7 mouse cellular contexts compared by ENCODE assay signal in genomic region chr17:47594969-47595247, GRCm38 (mm10). TPM values are rescaled to one million over a fixed set of nuclear protein-coding genes. Genes with fewer than 3 reads are reported as not detected.
DNase-seq lines count a peak whose midpoint lies in the region; ATAC-seq and TF ChIP-seq lines count a peak whose summit lies in the region.

No protein-coding gene starts in this region.

- no peak for TF ChIP-seq CTCF in lung, adult 2 months (IDR thresholded peaks at IDR 0.05; ENCODE audit: insufficient read depth, low read length)

- DNase-seq in lung, adult 2 months = no peak
- DNase-seq in lung, postnatal 4 days = no peak
- DNase-seq in layer of hippocampus, adult 9-11 months = no peak

- peaks cover 38% of the 10 kb centered on the region for H3K4me1 ChIP-seq in lung, adult 2 months (ENCODE audit: control insufficient read depth, insufficient read depth, low read length)
- peaks cover 41% of the 10 kb centered on the region for H3K4me1 ChIP-seq in embryonic facial prominence, embryonic 13.5 days
- peaks cover 34% of the 10 kb centered on the region for H3K4me1 ChIP-seq in intestine, embryonic 16.5 days (ENCODE audit: control insufficient read depth, insufficient read depth, low read length)
- H3K4me1 ChIP-seq in neural tube, embryonic 14.5 days (ENCODE audit: control insufficient read depth, insufficient read depth, low read length) = peaks cover 18% of the 10 kb centered on the region

- no peaks in the 10 kb centered on the region for H3K27me3 ChIP-seq in embryonic facial prominence, embryonic 13.5 days
- H3K27me3 ChIP-seq in intestine, embryonic 16.5 days (replicated peaks; ENCODE audit: control insufficient read depth, insufficient read depth, low read length) = no peaks in the 10 kb centered on the region
- no peaks in the 10 kb centered on the region for H3K27me3 ChIP-seq in neural tube, embryonic 14.5 days (ENCODE audit: control insufficient read depth, insufficient read depth, low read length)

- peak overlapping the region; percentile 82 for H3K4me2 ChIP-seq in embryonic facial prominence, embryonic 13.5 days
- peak overlapping the region; percentile 71 for H3K4me2 ChIP-seq in intestine, embryonic 16.5 days (ENCODE audit: low read depth, low read length)
- H3K4me2 ChIP-seq in neural tube, embryonic 14.5 days (ENCODE audit: low read depth, low read length) = peak overlapping the region; percentile 75

- H3K9ac ChIP-seq in embryonic facial prominence, embryonic 13.5 days = peak overlapping the region; percentile 95
- H3K9ac ChIP-seq in intestine, embryonic 16.5 days (ENCODE audit: low read depth, low read length) = peak overlapping the region; percentile 81
- H3K9ac ChIP-seq in neural tube, embryonic 14.5 days (replicated peaks; ENCODE audit: low read depth, low read length) = peak overlapping the region; percentile 67; the same call in 1 of the 2 replicates

- H3K27ac ChIP-seq in embryonic facial prominence, embryonic 13.5 days = peak overlapping the region; percentile 99
- peak overlapping the region; percentile 99 for H3K27ac ChIP-seq in intestine, embryonic 16.5 days (ENCODE audit: low read length)
- peak overlapping the region; percentile 72 for H3K27ac ChIP-seq in neural tube, embryonic 14.5 days (ENCODE audit: low read depth, low read length)

- no peak for TF ChIP-seq POLR2A in lung, adult 2 months (IDR thresholded peaks at IDR 0.05; ENCODE audit: borderline replicate concordance, extremely low read depth, low read depth, low read length)

- no peak for ATAC-seq in embryonic facial prominence, embryonic 13.5 days (ENCODE audit: insufficient number of reproducible peaks, insufficient read depth, low FRiP score, low TSS enrichment, low read depth)
- no peak for ATAC-seq in intestine, embryonic 16.5 days
- ATAC-seq in neural tube, embryonic 14.5 days (ENCODE audit: low read depth) = no peak
- ATAC-seq in megakaryocyte-erythroid progenitor cell, adult 5-6 weeks (replicated peaks; ENCODE audit: low FRiP score, low TSS enrichment, poor library complexity, severe bottlenecking) = no peak

- H3K36me3 ChIP-seq in embryonic facial prominence, embryonic 13.5 days = peaks cover 35% of the 10 kb centered on the region
- H3K36me3 ChIP-seq in intestine, embryonic 16.5 days (ENCODE audit: control insufficient read depth, insufficient read depth, low read length) = peaks cover 16% of the 10 kb centered on the region; the same call in 1 of the 2 replicates
- no peaks in the 10 kb centered on the region for H3K36me3 ChIP-seq in neural tube, embryonic 14.5 days (ENCODE audit: control insufficient read depth, insufficient read depth, low read length)

- WGBS in lung, adult 2 months = 4% methylated on average over 9 of the region's 9 CpGs
- 0% methylated on average over 9 of the region's 9 CpGs for WGBS in embryonic facial prominence, embryonic 13.5 days
- 1% methylated on average over 8 of the region's 9 CpGs for WGBS in intestine, embryonic 16.5 days
- 1% methylated on average over 4 of the region's 9 CpGs for WGBS in neural tube, embryonic 14.5 days

- H3K4me3 ChIP-seq in lung, adult 2 months (replicated peaks; ENCODE audit: extremely low read depth, low read depth, low read length) = peak overlapping the region; percentile 34
- H3K4me3 ChIP-seq in embryonic facial prominence, embryonic 13.5 days = peak overlapping the region; percentile 92
- peak overlapping the region; percentile 95 for H3K4me3 ChIP-seq in intestine, embryonic 16.5 days (ENCODE audit: low read length)
- H3K4me3 ChIP-seq in neural tube, embryonic 14.5 days (ENCODE audit: low read depth, low read length) = peak overlapping the region; percentile 68

- H3K9me3 ChIP-seq in embryonic facial prominence, embryonic 13.5 days = no peaks in the 10 kb centered on the region
- H3K9me3 ChIP-seq in intestine, embryonic 16.5 days (ENCODE audit: control insufficient read depth, low read length) = no peaks in the 10 kb centered on the region
- H3K9me3 ChIP-seq in neural tube, embryonic 14.5 days (ENCODE audit: control insufficient read depth, low read length) = no peaks in the 10 kb centered on the region

RNA-seq across cellular contexts. Expression of gene Bysl, which starts 16.4 kb away (rescaled TPM):
- 7.4 and 9.8 TPM in 2 replicates for polyA plus RNA-seq in lung, adult 2 months (2012; rRNA removed)
- polyA plus RNA-seq in embryonic facial prominence, embryonic 13.5 days (2015; fragmentation: Nextera tagmentation; extraction: Ambion mirVana) = 23.0 and 26.6 TPM in 2 replicates
- polyA plus RNA-seq in intestine, embryonic 16.5 days (2015; fragmentation: Nextera tagmentation; extraction: Ambion mirVana) = 17.7 and 22.0 TPM in 2 replicates
- 32.7 and 35.0 TPM in 2 replicates for polyA plus RNA-seq in neural tube, embryonic 14.5 days (2014; fragmentation: Nextera tagmentation; extraction: Ambion mirVana)
- 34.0 and 34.7 TPM in 2 replicates for total RNA-seq in megakaryocyte-erythroid progenitor cell, adult 5-6 weeks (2014; fragmentation: Nextera tagmentation)
- total RNA-seq in megakaryocyte-erythroid progenitor cell, adult 5-6 weeks (2017) = 21.9 and 24.9 TPM in 2 replicates

RNA-seq across cellular contexts. Expression of gene Med20, which starts 16.5 kb away (rescaled TPM):
- 20.0 and 27.3 TPM in 2 replicates for polyA plus RNA-seq in lung, adult 2 months (2012; rRNA removed)
- 52.9 and 60.1 TPM in 2 replicates for polyA plus RNA-seq in embryonic facial prominence, embryonic 13.5 days (2015; fragmentation: Nextera tagmentation; extraction: Ambion mirVana)
- polyA plus RNA-seq in intestine, embryonic 16.5 days (2015; fragmentation: Nextera tagmentation; extraction: Ambion mirVana) = 40.4 and 41.4 TPM in 2 replicates
- polyA plus RNA-seq in neural tube, embryonic 14.5 days (2014; fragmentation: Nextera tagmentation; extraction: Ambion mirVana) = 38.1 and 43.4 TPM in 2 replicates
- total RNA-seq in megakaryocyte-erythroid progenitor cell, adult 5-6 weeks (2014; fragmentation: Nextera tagmentation) = 31.7 and 66.0 TPM in 2 replicates
- 28.2 and 40.4 TPM in 2 replicates for total RNA-seq in megakaryocyte-erythroid progenitor cell, adult 5-6 weeks (2017)

RNA-seq across cellular contexts. Expression of gene Gm20517, which starts 16.5 kb away (rescaled TPM):
- polyA plus RNA-seq in lung, adult 2 months (2012; rRNA removed) = 0.45 and 0.52 TPM in 2 replicates
- polyA plus RNA-seq in embryonic facial prominence, embryonic 13.5 days (2015; fragmentation: Nextera tagmentation; extraction: Ambion mirVana) = 0.96 and 2.4 TPM in 2 replicates
- polyA plus RNA-seq in intestine, embryonic 16.5 days (2015; fragmentation: Nextera tagmentation; extraction: Ambion mirVana) = 0.73 and 0.78 TPM in 2 replicates
- polyA plus RNA-seq in neural tube, embryonic 14.5 days (2014; fragmentation: Nextera tagmentation; extraction: Ambion mirVana) = 2.3 and 2.9 TPM in 2 replicates
- total RNA-seq in megakaryocyte-erythroid progenitor cell, adult 5-6 weeks (2014; fragmentation: Nextera tagmentation) = 7.8 and 8.0 TPM in 2 replicates
- 2.2 and 6.2 TPM in 2 replicates for total RNA-seq in megakaryocyte-erythroid progenitor cell, adult 5-6 weeks (2017)

RNA-seq across cellular contexts. Expression of gene Usp49, which starts 35.6 kb away (rescaled TPM):
- 6.4 and 6.7 TPM in 2 replicates for polyA plus RNA-seq in lung, adult 2 months (2012; rRNA removed)
- polyA plus RNA-seq in embryonic facial prominence, embryonic 13.5 days (2015; fragmentation: Nextera tagmentation; extraction: Ambion mirVana) = 6.2 and 6.4 TPM in 2 replicates
- polyA plus RNA-seq in intestine, embryonic 16.5 days (2015; fragmentation: Nextera tagmentation; extraction: Ambion mirVana) = 3.8 and 4.2 TPM in 2 replicates
- 5.9 and 6.5 TPM in 2 replicates for polyA plus RNA-seq in neural tube, embryonic 14.5 days (2014; fragmentation: Nextera tagmentation; extraction: Ambion mirVana)
- total RNA-seq in megakaryocyte-erythroid progenitor cell, adult 5-6 weeks (2014; fragmentation: Nextera tagmentation) = 13.9 and 21.0 TPM in 2 replicates
- 7.8 and 13.2 TPM in 2 replicates for total RNA-seq in megakaryocyte-erythroid progenitor cell, adult 5-6 weeks (2017)

Comparison
In these comparisons a context has a peak if more than half of its experiments do, and no peak if none do; other contexts are left out.
1. H3K4me3 ChIP-seq: peak in every context shown above with its lines; median percentile 95 in intestine, embryonic 16.5 days; 92 in embryonic facial prominence, embryonic 13.5 days; 68 in neural tube, embryonic 14.5 days; 34 in lung, adult 2 months.